Mouse (Mus musculus): ENCODE measurements around the gene Upk1b.

GRCm38 (mm10) chr16:38728576-38729132 is 71.5 kb downstream of the Upk1b start:
- TF ChIP-seq CTCF (conservative IDR thresholded peaks at IDR 0.05; ENCODE audit: low read length), result no peak
- no peak for TF ChIP-seq POU5F1 (IDR thresholded peaks at IDR 0.05; ENCODE audit: borderline replicate concordance, low read length)
- no peak for TF ChIP-seq NANOG (IDR thresholded peaks at IDR 0.05; ENCODE audit: borderline replicate concordance, low read length)

Data from E14TG2a.4 (cell line).